Mouse (Mus musculus) liver, postnatal 0 days (tissue): Measurements from ENCODE around the gene Abl2. TPM values are rescaled to one million over a fixed set of nuclear protein-coding genes. Genes with fewer than 3 reads are reported as not detected.

ENCODE experiments used
- ATAC-seq: fragments of 200-750 bp; cut with Nextera tagmentation; 2 replicates; pipeline ENCODE4 v1.8.0; 2017; ENCODE audit warnings: mild to moderate bottlenecking, moderate library complexity
- DNase-seq: peaks from one replicate; pipeline ENCODE4 v3.0.0-alpha.2; 2016
- H3K27ac ChIP-seq: fragments of 300-500 bp; sonication (generic); 2 replicates; pipeline ENCODE4 v1.5.1; 2014; ENCODE audit warnings: antibody characterized with exemption, moderate library complexity, mild to moderate bottlenecking, low read depth
- H3K27me3 ChIP-seq: fragments of 300-500 bp; sonication (generic); 2 replicates; pipeline ENCODE4 v1.6.1; 2014; ENCODE audit warnings: low read length, control low read depth, mixed read lengths; ENCODE audit not compliant: insufficient read depth
- H3K36me3 ChIP-seq: fragments of 300-500 bp; sonication (generic); replicated peaks from 2 replicates; pipeline ENCODE4 v1.6.1; 2014; ENCODE audit warnings: mild to moderate bottlenecking, control low read depth, low read length, moderate library complexity, mixed read lengths; ENCODE audit not compliant: insufficient read depth
- H3K4me1 ChIP-seq: fragments of 300-500 bp; sonication (generic); 2 replicates; pipeline ENCODE4 v1.6.1; 2014; ENCODE audit warnings: antibody characterized with exemption, mild to moderate bottlenecking, control low read depth; ENCODE audit not compliant: insufficient read depth
- H3K4me2 ChIP-seq: fragments of 300-500 bp; sonication (generic); 2 replicates; pipeline ENCODE4 v1.6.1; 2014; ENCODE audit warnings: low read depth, mild to moderate bottlenecking, low read length, moderate library complexity, mixed read lengths
- H3K4me3 ChIP-seq: fragments of 300-500 bp; sonication (generic); 2 replicates; pipeline ENCODE4 v1.5.1; 2014; ENCODE audit warnings: low read depth, low read length
- H3K9ac ChIP-seq: fragments of 300-500 bp; sonication (generic); replicated peaks from 2 replicates; pipeline ENCODE4 v1.6.1; 2014; ENCODE audit warnings: mild to moderate bottlenecking, moderate library complexity
- H3K9me3 ChIP-seq: fragments of 300-500 bp; sonication (generic); 2 replicates; pipeline ENCODE4 v1.6.1; 2016; ENCODE audit warnings: mild to moderate bottlenecking, control low read depth, low read length, mixed read lengths
- CTCF ChIP-seq: sonication (generic); IDR thresholded peaks from 2 replicates; pipeline ENCODE4 v1.5.1; 2016; ENCODE audit warnings: antibody characterized with exemption, low read depth
- EP300 ChIP-seq: IDR thresholded peaks from 2 replicates; pipeline ENCODE4 v1.6.1; 2016; ENCODE audit warnings: antibody characterized with exemption, low read depth, mild to moderate bottlenecking
- WGBS: fragments of 180-500 bp; shearing (Covaris S2); extraction: QIAGEN DNeasy Blood & Tissue Kit; methylation state at CpG from one replicate; pipeline ENCODE4 v1.1.7; 2014; ENCODE audit not compliant: insufficient replicate concordance; 5-methylcytosine and 5-hydroxymethylcytosine counted together
- polyA plus RNA-seq: library from polyadenylated mRNA; unstranded; fragments of >200 nt; fragmentation: Nextera tagmentation; extraction: Ambion mirVana; gene quantifications from 2 replicates; pipeline ENCODE4 v1.2.1, GENCODE M21; 2015

Gene Abl2
- polyA plus RNA-seq, 1 experiment from 2014 or later: 0.89 TPM

DNA sequence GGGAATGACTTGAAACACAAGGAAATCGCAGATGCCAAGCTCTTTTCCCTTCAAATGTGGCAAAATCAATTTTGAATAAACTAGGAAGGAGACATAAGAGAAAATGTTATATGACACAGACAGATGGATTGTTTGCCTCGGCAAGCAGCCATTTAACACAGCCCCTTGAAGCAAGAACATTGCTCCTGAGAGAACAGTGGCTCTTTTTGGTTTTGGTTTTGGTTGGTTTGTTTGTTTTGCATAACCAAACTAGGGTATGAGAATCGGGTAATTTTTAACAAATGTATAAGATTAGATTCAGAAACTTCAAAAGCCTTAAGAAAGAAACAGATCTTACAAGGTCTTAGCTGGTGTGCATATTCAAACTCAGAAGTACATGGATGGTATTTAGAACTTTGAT lies 62.4 kb downstream of the Abl2 start:
- no peaks in the 10 kb centered on the region for H3K27me3 ChIP-seq
- H3K9ac ChIP-seq: no peak overlapping the region
- H3K27ac ChIP-seq: no peak overlapping the region
- ATAC-seq: no peak
- H3K4me1 ChIP-seq: peaks cover 30% of the 10 kb centered on the region
- H3K9me3 ChIP-seq: no peaks in the 10 kb centered on the region
- H3K4me3 ChIP-seq: no peak overlapping the region
- H3K4me2 ChIP-seq: no peak overlapping the region
- DNase-seq: no peak
- peaks cover 13% of the 10 kb centered on the region for H3K36me3 ChIP-seq
- WGBS: 70% methylated on average over 3 of the region's 3 CpGs
- TF ChIP-seq EP300 (no peak), CTCF (no peak)

DNA sequence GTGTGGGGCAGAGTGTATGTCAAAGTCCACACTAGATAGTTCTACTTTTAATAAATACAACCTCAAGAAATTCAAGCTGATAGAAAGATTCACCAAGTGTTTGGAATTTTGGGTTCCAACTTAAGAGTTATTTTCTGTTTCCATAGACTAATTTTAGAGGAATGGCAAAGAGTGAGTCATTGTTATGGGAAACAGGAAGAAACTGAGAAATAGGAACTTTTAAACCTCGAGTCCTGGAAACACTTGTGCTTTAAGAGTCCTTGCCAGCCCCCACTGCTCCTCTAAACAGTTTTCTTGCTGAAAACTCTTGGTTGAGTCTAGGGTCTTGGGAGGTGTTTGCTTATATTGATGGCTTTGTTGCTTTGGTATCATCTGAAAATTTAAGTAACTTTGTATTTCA lies 65.6 kb downstream of the Abl2 start:
- DNase-seq: no peak
- H3K4me1 ChIP-seq: peaks cover 13% of the 10 kb centered on the region
- H3K27me3 ChIP-seq: no peaks in the 10 kb centered on the region
- no peak overlapping the region for H3K4me2 ChIP-seq
- TF ChIP-seq CTCF (no peak), EP300 (no peak)
- H3K4me3 ChIP-seq: no peak overlapping the region
- H3K36me3 ChIP-seq: peaks cover 16% of the 10 kb centered on the region
- 35% methylated on average over 1 of the region's 1 CpGs for WGBS
- no peaks in the 10 kb centered on the region for H3K9me3 ChIP-seq
- ATAC-seq: no peak
- H3K27ac ChIP-seq: no peak overlapping the region
- H3K9ac ChIP-seq: no peak overlapping the region

DNA sequence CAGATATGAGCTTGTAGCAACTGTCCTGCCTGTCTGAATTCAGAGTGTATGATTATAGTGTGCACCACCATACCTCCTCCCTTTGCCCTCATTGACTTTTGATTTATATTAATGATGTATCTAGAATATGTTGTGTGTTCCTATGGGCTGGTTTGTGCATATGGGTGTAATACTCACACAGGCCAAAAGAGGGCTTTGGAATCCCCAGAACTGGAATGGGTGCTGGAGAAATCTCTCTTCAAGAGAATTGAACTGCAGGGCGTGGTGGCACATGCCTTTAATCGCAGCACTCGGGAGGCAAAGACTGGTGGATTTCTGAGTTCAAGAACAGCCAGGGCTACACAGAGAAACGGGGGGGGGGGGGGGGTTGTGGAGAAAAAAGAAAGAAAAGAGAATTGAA lies 68.1 kb downstream of the Abl2 start:
- 76% methylated on average over 4 of the region's 4 CpGs for WGBS
- H3K9ac ChIP-seq: no peak overlapping the region
- H3K4me2 ChIP-seq: no peak overlapping the region
- DNase-seq (no peak), ATAC-seq (no peak)
- H3K4me3 ChIP-seq: no peak overlapping the region
- TF ChIP-seq EP300: no peak
- peak; percentile 48 for TF ChIP-seq CTCF
- no peak overlapping the region for H3K27ac ChIP-seq
- H3K27me3 ChIP-seq: no peaks in the 10 kb centered on the region
- peaks cover 33% of the 10 kb centered on the region for H3K36me3 ChIP-seq
- H3K9me3 ChIP-seq: no peaks in the 10 kb centered on the region
- H3K4me1 ChIP-seq: no peaks in the 10 kb centered on the region

DNA sequence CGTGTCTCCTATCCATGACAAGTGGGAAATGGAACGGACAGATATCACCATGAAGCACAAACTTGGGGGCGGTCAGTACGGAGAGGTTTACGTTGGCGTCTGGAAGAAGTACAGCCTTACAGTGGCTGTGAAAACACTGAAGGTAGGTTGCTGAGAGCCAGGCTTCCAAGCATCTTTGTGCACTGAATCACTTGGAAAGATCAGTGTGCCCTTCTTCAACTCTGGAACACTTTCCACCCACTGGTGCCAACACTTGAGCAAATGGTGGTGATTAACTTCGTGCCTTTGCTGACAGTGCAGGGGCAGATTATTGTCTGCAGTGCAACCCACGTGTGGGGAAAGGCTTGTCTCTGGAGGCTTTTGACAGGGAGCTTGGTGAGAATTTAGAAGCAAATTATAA lies 71.4 kb downstream of the Abl2 start:
- Histone ChIP-seq H3K9me3 (no peaks in the 10 kb centered on the region), H3K4me2 (no peak overlapping the region), H3K4me3 (no peak overlapping the region), H3K9ac (no peak overlapping the region), H3K4me1 (no peaks in the 10 kb centered on the region), H3K27ac (no peak overlapping the region), H3K36me3 (peaks cover 39% of the 10 kb centered on the region), H3K27me3 (no peaks in the 10 kb centered on the region)
- DNase-seq (no peak), ATAC-seq (no peak)
- TF ChIP-seq EP300 (no peak), CTCF (no peak)
- WGBS: 89% methylated on average over 8 of the region's 8 CpGs

DNA sequence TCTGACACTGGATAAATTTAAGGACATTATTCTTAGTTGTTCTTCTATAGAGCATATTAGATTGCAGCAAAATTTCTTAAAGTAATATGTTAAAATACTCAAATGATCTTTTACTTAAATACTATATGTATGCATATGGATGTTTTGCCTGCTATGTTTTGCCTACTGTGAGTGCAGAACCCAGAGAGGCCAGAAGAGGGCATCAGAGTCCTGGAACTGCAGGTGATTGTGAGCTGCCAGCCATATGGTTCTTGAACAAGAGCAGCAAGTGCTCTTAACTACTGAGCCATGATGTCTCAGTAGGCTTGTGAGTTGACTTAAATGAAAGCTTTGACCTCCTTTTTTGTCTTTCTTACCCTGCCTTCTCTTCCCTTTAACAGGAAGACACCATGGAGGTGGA lies 72.4 kb downstream of the Abl2 start:
- no peak for ATAC-seq
- TF ChIP-seq EP300 (no peak), CTCF (peak; percentile 57)

DNA sequence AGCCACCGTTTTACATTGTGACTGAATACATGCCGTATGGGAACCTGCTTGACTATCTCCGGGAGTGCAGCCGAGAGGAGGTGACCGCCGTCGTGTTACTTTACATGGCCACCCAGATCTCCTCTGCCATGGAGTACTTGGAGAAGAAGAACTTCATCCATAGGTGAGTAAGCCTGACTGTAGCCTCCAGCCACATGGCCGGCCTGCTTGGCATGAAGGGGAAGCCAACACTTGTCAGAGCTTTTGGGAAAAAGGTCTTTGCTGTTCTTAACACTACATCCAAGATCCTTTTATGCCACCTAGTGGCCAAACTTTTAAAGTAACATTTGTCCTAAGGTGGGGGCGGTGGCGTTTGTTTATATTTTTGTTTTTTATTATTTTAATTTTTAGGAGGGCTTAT lies 74.5 kb downstream of the Abl2 start:
- ATAC-seq (no peak; the same call in 1 of the 2 replicates), DNase-seq (no peak)
- H3K9me3 ChIP-seq: no peaks in the 10 kb centered on the region
- H3K4me2 ChIP-seq: no peak overlapping the region
- H3K4me1 ChIP-seq: no peaks in the 10 kb centered on the region
- H3K36me3 ChIP-seq: peaks cover 45% of the 10 kb centered on the region
- H3K4me3 ChIP-seq: no peak overlapping the region
- H3K27ac ChIP-seq: no peak overlapping the region
- WGBS: 74% methylated on average over 10 of the region's 10 CpGs
- TF ChIP-seq CTCF: peak; percentile 66
- no peak for TF ChIP-seq EP300
- no peak overlapping the region for H3K9ac ChIP-seq
- H3K27me3 ChIP-seq: no peaks in the 10 kb centered on the region

More for the DNA sequence above, 72.4 kb downstream of the Abl2 start:
- Histone ChIP-seq H3K9ac (no peak overlapping the region), H3K27ac (no peak overlapping the region), H3K4me1 (no peaks in the 10 kb centered on the region), H3K4me2 (no peak overlapping the region), H3K9me3 (no peaks in the 10 kb centered on the region), H3K27me3 (no peaks in the 10 kb centered on the region), H3K36me3 (peaks cover 37% of the 10 kb centered on the region), H3K4me3 (no peak overlapping the region)
- peak; percentile 51 for DNase-seq

DNA sequence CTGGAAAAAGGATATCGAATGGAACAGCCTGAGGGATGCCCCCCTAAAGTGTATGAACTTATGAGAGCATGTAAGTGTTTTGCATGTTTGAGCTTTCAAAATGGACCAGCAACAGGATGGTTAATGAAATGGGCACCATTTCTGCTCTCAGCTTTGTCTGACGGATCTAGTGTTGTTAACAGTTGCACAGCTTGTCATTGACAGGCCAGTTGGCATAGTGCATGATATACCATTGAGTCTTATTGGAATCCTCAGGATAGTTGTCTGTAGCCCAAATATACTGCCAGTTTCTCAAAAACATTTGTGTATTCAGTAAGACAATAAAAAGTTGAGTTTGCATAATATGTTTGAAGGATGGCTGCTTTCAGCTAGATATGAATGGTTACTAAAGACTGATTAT lies 76.6 kb downstream of the Abl2 start:
- Histone ChIP-seq H3K9ac (no peak overlapping the region), H3K4me3 (no peak overlapping the region), H3K27me3 (no peaks in the 10 kb centered on the region), H3K4me1 (no peaks in the 10 kb centered on the region), H3K27ac (no peak overlapping the region), H3K36me3 (peaks cover 42% of the 10 kb centered on the region), H3K9me3 (no peaks in the 10 kb centered on the region), H3K4me2 (no peak overlapping the region)
- ATAC-seq (no peak), DNase-seq (no peak)
- no peak for TF ChIP-seq EP300
- TF ChIP-seq CTCF: no peak
- WGBS: 77% methylated on average over 2 of the region's 2 CpGs
